Mouse (Mus musculus) G1E (cell line): Measurements from ENCODE around the gene Ugt2a3.
"Not testable (repeated sequence)": the region's sequence is repeated elsewhere in the genome, so short reads cannot be mapped to it uniquely, and the experiment has no call there.

Experiments
- CTCF ChIP-seq: IDR thresholded peaks from 2 replicates; pipeline ENCODE4 v1.5.1; 2012; ENCODE audit warnings: low read depth, low read length, inconsistent platforms, mixed read lengths
- GATA1 ChIP-seq: IDR thresholded peaks from 2 replicates; pipeline ENCODE4 v1.6.1; 2012; ENCODE audit warnings: borderline replicate concordance, low read length, inconsistent platforms, mixed read lengths
- POLR2AphosphoS5 ChIP-seq: IDR thresholded peaks from 2 replicates; pipeline ENCODE4 v1.6.1; 2012; ENCODE audit warnings: low read depth, low read length, inconsistent platforms; ENCODE audit not compliant: insufficient replicate concordance
- TAL1 ChIP-seq: conservative IDR thresholded peaks from 2 replicates; pipeline ENCODE4 v1.6.1; 2012; ENCODE audit warnings: low read depth, low read length, inconsistent platforms, mixed read lengths

DNA sequence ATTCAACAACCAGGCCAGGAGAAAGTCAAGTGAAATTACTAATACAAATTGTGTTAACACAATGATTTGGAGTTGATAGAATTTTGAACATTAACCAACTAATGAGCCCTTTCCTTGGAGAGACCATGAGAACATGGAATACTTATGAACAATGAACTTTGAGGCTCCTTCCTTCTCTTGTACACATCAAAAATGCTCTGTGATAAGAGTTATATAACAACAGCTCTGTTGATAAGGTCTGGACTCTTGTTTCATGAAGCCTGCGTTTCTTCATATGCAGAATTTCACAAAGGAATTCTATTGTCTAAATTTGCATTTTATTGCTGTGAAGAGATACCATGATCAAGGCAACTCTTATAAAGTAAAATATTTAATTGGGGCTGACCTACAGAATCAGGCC is 12.2 kb upstream of the Ugt2a3 start:
- not testable (repeated sequence) for TF ChIP-seq CTCF, GATA1, POLR2AphosphoS5, TAL1
